ENCODE assay signal across 16 mouse cellular contexts in the genomic region with DNA sequence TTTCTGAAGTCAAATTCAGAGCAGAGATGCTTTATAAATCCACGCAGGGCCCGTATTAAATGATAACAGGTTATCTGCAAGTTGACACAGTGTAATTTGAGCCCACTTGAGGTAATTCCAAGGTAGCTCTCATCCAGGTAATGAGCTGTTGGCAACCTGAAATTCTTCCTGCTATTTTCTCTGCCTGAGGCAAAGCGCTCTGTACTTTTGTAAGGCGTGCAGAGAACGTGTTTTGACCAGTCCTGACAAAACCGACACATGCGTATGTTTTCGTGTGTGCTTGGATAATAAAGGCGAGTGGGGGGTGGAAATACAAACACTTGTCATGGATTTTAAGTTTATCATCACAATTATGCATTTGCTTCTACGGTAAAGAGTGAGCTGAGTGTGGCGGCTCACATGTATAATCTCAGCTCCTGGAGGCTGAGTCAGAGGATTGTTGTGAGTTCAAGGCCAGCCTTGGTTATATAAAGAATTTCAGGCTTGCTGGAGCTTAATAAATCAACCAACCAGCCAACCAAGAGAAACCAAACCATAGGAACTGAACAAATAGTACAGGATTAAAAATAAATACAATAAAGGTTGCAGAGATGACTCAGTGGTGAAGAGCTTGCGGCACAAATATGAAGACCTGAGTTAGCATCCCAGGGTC.
"Had no signal": no experiment of that assay in that cellular context is flagged by ENCODE, and none has a peak within 500 bp of the region (broad histone marks: within the 10 kb centered on the region; RNA-seq: fewer than 3 reads in every experiment).

No protein-coding gene starts in this region.

- H3K27me3 ChIP-seq: limb, embryonic 12.5 days; liver, embryonic 13.5 days; lung, embryonic 15.5 days; midbrain, embryonic 15.5 days; neural tube, embryonic 12.5 days had no signal

- H3K27ac ChIP-seq: kidney, embryonic 15.5 days; limb, embryonic 12.5 days; liver, embryonic 13.5 days; lung, embryonic 15.5 days; macrophage; midbrain, embryonic 15.5 days; neural tube, embryonic 12.5 days had no signal

- H3K9me3 ChIP-seq: kidney, embryonic 15.5 days; liver, embryonic 13.5 days; lung, embryonic 15.5 days; midbrain, embryonic 15.5 days; neural tube, embryonic 12.5 days had no signal

- DNase-seq: kidney, postnatal 14 days; layer of hippocampus, adult 9-11 months; liver; liver, embryonic 13.5 days; liver, postnatal 0 days; lung, postnatal 14 days; thymus, adult 18-20 months; thymus, postnatal 14 days had no signal

- ATAC-seq: liver, postnatal 0 days; midbrain, embryonic 15.5 days had no signal

- H3K4me3 ChIP-seq: kidney, embryonic 15.5 days; limb, embryonic 12.5 days; liver, embryonic 13.5 days; lung, embryonic 15.5 days; megakaryocyte, embryonic 14.5 days; midbrain, embryonic 15.5 days; neural tube, embryonic 12.5 days had no signal

- H3K36me3 ChIP-seq: kidney, embryonic 15.5 days; limb, embryonic 12.5 days; liver, embryonic 13.5 days; lung, embryonic 15.5 days; midbrain, embryonic 15.5 days; neural tube, embryonic 12.5 days had no signal

- H3K9ac ChIP-seq: kidney, embryonic 15.5 days; limb, embryonic 12.5 days; liver, embryonic 13.5 days; liver, postnatal 0 days; lung, embryonic 15.5 days; midbrain, embryonic 15.5 days; neural tube, embryonic 12.5 days had no signal

- H3K4me2 ChIP-seq: kidney, embryonic 15.5 days; limb, embryonic 12.5 days; liver, embryonic 13.5 days; lung, embryonic 15.5 days; midbrain, embryonic 11.5 days; midbrain, embryonic 15.5 days; neural tube, embryonic 12.5 days had no signal

- H3K4me1 ChIP-seq: limb, embryonic 12.5 days; liver, embryonic 13.5 days; neural tube, embryonic 12.5 days had no signal
